Mouse (Mus musculus) forebrain, embryonic 11.5 days (tissue): ENCODE data around the gene Urb2. TPM values are rescaled to one million over a fixed set of nuclear protein-coding genes. Genes with fewer than 3 reads are reported as not detected.

Experiments used
- ATAC-seq: fragments of 200-750 bp; cut with Nextera tagmentation; replicated peaks from 2 replicates; pipeline ENCODE4 v1.8.0; 2017; ENCODE audit warnings: moderate TSS enrichment; ENCODE audit not compliant: low FRiP score
- DNase-seq: peaks from one replicate; pipeline ENCODE4 v3.0.0-alpha.2; 2017; ENCODE audit warnings: low spot score
- H3K27ac ChIP-seq: fragments of 300-500 bp; sonication (generic); 2 replicates; pipeline ENCODE4 v1.5.1; 2014; ENCODE audit warnings: low read depth, low read length
- H3K27me3 ChIP-seq: fragments of 300-500 bp; sonication (generic); 2 replicates; pipeline ENCODE4 v1.6.1; 2014; ENCODE audit warnings: mild to moderate bottlenecking, low read length, mixed read lengths; ENCODE audit not compliant: control insufficient read depth, insufficient read depth
- H3K36me3 ChIP-seq: fragments of 300-500 bp; sonication (generic); 2 replicates; pipeline ENCODE4 v1.6.1; 2014; ENCODE audit warnings: mild to moderate bottlenecking, low read length, moderate library complexity, mixed read lengths; ENCODE audit not compliant: control insufficient read depth, insufficient read depth
- H3K4me1 ChIP-seq: fragments of 300-500 bp; sonication (generic); replicated peaks from 2 replicates; pipeline ENCODE4 v1.6.1; 2014; ENCODE audit warnings: low read length, mixed read lengths; ENCODE audit not compliant: control insufficient read depth, insufficient read depth
- H3K4me2 ChIP-seq: fragments of 300-500 bp; sonication (generic); 2 replicates; pipeline ENCODE4 v1.6.1; 2014; ENCODE audit warnings: low read depth, mild to moderate bottlenecking, low read length, moderate library complexity, mixed read lengths; ENCODE audit not compliant: severe bottlenecking
- H3K4me3 ChIP-seq: fragments of 300-500 bp; sonication (generic); 2 replicates; pipeline ENCODE4 v1.5.1; 2014; ENCODE audit warnings: low read depth, low read length
- H3K9ac ChIP-seq: fragments of 300-500 bp; sonication (generic); 2 replicates; pipeline ENCODE4 v1.6.1; 2014; ENCODE audit warnings: low read length
- H3K9me3 ChIP-seq: fragments of 300-500 bp; sonication (generic); 2 replicates; pipeline ENCODE4 v1.6.1; 2016; ENCODE audit warnings: low read length, mixed read lengths; ENCODE audit not compliant: control insufficient read depth
- WGBS: fragments of 180-500 bp; shearing (Covaris S2); extraction: QIAGEN DNeasy Blood & Tissue Kit; methylation state at CpG from one replicate; pipeline ENCODE4 v1.1.7; 2014; 5-methylcytosine and 5-hydroxymethylcytosine counted together
- microRNA counts: library from miRNA; unstranded; fragments of <30 nt; microRNA quantifications from one replicate; lab custom pipeline; 2015
- microRNA-seq: library from miRNA; unstranded; fragments of <30 nt; microRNA quantifications from one replicate; pipeline ENCODE4, GENCODE M21; 2016; ENCODE audit not compliant: insufficient number of aligned reads
- polyA plus RNA-seq: library from polyadenylated mRNA; unstranded; fragments of >200 nt; fragmentation: Nextera tagmentation; extraction: Ambion mirVana; gene quantifications from 2 replicates; pipeline ENCODE4 v1.2.1, GENCODE M21; 2014

Gene Urb2
- polyA plus RNA-seq, 1 experiment from 2014 or later = 9.6 TPM

GRCm38 (mm10) chr8:124090473-124090872, 69.2 kb downstream of the Urb2 start:
- no peak for ATAC-seq
- H3K4me3 ChIP-seq = no peak overlapping the region

More at GRCm38 (mm10) chr8:124090473-124090872, 69.2 kb downstream of the Urb2 start:
- Histone ChIP-seq H3K27ac (no peak overlapping the region), H3K4me1 (no peaks in the 10 kb centered on the region), H3K9me3 (no peaks in the 10 kb centered on the region), H3K4me2 (no peak overlapping the region), H3K27me3 (no peaks in the 10 kb centered on the region), H3K36me3 (no peaks in the 10 kb centered on the region), H3K9ac (no peak overlapping the region)
- WGBS = 96% methylated on average over 5 of the region's 5 CpGs
- no peak for DNase-seq

MicroRNA genes within 50 kb of the gene (microRNA counts, 519-probe panel; counts per million panel counts)
- 31.2 counts per million for microRNA mmu-miR-1967 (lab: Ali Mortazavi, UCI)

Small RNA genes within 50 kb of the gene (microRNA-seq; reads per million reads assigned to microRNA genes)
- not detected for gene Mir1967

Other genes starting within 250 kb of the Urb2 start
- 70.2 and 75.9 TPM in 2 replicates for gene Rab4a, start 215.5 kb upstream of the Urb2 start, polyA plus RNA-seq
- gene Ccsap, start 161.3 kb upstream of the Urb2 start, polyA plus RNA-seq = 10.0 and 10.4 TPM in 2 replicates
- 0.56 and 0.68 TPM in 2 replicates for gene Acta1, start 126.8 kb upstream of the Urb2 start, polyA plus RNA-seq
- gene Nup133, start 72.2 kb upstream of the Urb2 start, polyA plus RNA-seq = 60.6 and 66.8 TPM in 2 replicates
- 24.2 and 24.3 TPM in 2 replicates for gene Abcb10, start 38.4 kb upstream of the Urb2 start, polyA plus RNA-seq
- gene Taf5l, start 111 bp upstream of the Urb2 start, polyA plus RNA-seq = 45.9 and 47.6 TPM in 2 replicates
- 81.6 and 83.7 TPM in 2 replicates for gene Galnt2, start 209.9 kb downstream of the Urb2 start, polyA plus RNA-seq